Mouse (Mus musculus) thymus, postnatal 10 days (tissue): Measurements from ENCODE around the gene Kcnk10.

Experiments
- DNase-seq, 2 experiments: peaks; one replicate each; pipeline ENCODE4 v3.0.0; 2021; ENCODE audit warnings: low spot score in 2 of 2

Kcnk10 gene

DNA sequence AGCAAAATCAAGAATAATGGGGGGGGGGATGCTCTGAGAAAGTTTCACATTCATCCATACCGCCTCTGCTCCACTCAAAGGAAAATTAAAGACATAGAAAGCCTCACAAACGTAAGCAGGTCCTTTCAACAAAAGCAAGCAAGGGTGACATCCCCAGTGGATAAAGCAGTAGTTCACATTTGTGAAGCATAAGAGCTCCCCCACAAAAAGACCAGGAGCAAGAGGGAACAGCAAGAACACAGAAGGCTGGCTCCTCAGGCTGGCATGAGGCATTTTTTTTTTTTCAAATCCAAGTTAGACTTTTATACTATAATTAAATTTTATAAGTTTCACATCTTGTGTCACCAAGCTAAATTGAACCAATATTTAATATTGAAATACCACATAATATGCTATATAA is 168.5 kb downstream of the Kcnk10 start:
- DNase-seq: no peak

DNA sequence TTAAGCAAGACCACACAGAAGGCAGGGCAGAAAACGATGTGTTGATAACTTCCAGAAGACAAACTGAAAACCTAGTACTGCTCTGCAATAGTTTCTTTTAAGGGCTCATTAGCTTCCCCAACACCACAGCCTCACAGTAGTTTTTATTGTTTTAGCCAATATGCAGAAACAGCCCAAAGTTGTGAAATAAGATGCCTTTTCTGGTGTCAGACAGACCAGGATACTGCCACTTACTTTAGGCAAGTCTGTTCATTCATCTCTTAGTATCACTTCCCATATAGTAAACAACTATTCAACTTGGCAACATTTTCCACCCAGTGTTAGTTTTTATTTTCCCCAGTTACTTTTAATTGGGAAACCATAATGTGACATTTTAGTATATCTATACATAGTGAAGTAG is 171.5 kb downstream of the Kcnk10 start:
- DNase-seq: no peak

DNA sequence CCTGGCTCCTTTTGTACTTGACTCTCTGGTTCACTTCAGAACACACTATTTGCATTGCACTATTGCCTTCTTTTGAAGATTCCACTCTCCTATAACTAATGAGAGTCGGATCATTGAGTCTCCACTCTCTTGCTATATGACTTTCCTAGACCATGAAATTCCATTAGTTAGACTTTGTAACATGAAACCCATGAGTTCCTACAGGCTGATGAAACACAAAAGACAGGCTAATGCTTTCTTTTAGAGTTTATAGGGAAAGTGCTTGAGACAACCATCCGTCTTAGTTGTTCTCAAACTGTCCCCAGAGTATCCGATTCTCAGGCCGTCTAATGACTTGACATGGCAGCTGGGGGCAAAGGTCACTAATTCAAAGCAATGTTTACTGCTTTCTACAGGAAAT is 172.0 kb downstream of the Kcnk10 start:
- DNase-seq: no peak

DNA sequence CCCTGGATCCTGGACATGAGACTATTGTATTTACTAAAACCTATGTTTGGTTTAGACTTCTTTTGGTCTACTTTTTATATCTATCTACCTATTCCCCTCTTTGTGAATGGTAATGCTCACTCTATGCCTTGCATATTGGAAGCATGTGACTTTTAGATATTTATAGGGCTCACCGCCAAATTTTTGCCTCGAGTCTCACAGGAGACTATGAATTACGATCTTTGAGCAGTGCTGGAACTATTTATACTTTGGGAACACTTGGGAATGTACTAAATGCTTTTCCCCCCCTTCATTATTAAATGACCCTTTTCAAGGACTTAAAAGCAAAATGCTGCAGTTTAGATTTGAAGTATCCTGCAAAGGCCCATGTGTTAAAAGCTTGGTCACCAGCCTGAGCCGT is 181.5 kb downstream of the Kcnk10 start:
- DNase-seq: no peak

DNA sequence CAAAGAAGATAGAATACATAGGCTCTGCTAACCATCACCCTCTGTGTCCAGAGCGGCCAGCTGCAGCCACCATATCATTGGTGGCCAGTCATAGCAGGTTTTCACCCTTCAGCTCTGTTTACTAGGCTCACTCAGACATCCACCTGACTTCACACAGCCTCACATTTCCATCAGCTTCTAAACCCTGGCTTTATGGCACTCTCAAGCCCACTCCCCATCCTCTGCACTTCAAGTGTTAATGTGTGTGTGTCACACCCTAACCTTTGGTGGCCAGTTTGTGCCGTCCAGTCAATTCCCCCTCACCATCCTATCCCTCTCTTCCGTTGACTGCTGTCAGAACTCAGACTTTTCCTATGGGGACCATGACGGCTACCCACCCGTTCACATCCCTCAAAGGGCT is 184.0 kb downstream of the Kcnk10 start:
- no peak for DNase-seq

DNA sequence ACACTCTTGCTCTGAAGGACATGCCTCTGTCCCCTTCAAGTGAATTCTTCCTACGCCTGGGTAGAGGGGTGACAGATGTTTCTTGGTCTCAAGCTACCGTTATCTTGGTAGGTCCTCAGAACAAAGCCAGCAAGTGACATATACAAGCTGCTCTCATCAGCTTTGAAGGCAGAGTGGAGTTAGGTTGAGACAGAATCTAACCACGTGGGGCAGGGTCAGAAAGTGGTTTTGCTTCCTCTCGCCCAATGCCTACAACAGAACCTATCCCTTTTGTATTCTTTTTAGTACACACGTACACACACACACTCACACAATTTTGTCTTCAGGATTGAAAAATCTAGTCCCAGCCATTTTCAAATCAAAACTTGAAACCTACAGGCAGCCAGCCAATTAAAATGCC is 186.8 kb downstream of the Kcnk10 start:
- no peak for DNase-seq

DNA sequence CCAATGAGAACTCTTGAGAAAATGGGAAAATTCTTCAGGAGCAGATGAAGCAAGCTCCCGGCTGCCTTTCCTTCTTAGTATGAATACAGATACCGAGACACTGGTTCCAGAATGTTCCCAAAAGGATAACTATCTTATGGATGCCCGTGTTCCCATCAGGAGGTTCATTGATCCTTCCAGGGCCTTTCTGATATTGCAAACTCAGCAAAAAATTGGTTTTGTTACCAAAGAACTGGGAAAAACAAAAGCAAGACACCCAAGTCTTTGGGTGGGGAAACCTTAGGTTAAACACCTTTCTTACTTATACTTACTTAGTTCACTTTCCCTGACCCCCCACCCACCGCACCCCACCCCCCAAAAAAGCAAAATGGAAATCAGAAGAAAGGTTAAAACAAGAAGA is 188.5 kb downstream of the Kcnk10 start:
- DNase-seq: no peak
